Mouse (Mus musculus): ENCODE data around the gene Slc25a36.

Slc25a36 gene

DNA sequence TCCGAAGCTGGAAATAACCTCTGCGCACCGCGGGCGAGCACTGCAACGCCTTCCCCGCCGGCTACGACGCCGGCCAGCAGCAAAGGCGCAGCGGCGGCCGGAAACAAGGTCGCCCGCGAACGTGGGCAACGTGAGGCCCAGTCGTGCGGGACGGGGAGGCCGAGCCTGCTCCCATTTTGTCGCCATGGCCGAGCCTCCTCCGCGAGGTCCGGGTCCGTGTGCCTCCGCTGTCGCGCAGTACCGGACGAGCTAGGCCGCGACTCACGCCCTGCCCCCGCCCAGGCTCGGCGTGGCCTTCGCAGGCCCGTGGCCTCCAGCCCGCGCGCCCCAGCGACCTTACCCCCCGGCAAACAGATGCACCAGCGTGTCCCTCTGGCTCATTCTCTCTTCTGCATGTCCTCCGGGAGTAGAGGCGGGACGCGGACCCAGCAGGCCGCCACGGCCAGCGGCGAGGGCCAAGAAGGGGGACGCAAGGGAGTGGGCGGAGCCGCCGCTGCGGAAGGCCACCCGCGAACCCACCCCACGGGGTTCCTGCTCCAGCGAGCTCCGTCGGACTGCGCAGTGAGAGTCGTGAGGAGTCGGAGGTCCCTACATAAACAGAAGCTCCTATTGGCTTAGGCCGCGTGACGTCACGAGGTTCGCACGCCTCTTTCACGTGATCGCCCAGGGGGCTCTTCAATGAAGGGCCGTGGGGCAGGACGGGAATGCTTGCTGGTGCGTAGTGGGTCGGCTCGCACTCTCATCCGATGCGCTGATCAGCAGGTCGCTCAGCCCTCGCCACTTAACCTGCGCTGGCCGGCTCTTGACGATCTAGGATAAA lies at the start of gene Slc25a36:
Gene Slc25a36 (minus strand): TSS at position 587 of the 820 bp plus-strand sequence.
- peak; percentile 94 for DNase-seq

DNA sequence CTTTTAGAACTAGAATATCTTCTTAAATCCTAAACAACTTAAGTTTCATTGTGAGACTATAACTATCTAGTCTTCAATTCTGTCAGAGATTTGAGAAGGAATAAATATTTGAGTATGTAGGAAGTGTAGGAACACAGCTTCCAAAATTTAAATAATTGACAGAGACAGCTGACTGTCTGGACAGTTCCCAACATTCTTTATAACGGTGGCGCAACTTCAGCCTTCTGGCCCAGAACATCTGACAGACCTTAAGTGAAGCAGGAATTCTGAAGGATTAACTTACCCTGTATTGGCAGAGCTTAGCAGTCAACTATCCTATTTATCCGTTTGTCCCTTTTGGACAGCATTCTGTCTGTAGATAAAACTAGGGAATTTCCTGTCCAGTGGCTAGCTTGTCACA lies 47.5 kb upstream of the Slc25a36 start:
- DNase-seq: no peak

DNA sequence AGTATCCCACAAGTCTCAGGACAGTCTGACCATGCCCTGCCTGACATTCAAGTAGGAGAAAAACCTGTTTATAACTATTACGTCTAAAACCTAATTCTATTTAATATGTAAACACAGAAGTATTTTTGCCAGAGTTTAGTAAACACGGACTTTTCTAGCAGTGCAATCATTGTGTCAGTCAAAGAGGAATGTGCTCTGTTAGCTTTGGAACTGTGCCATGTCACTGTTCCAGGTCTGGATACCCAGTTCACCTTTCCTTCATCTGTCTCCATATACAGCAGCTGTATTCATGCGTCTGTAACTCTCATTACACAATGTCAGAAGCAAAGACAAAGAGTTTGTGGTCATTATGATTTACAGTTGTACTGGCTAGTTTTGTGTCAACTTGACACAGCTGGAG lies 45.0 kb upstream of the Slc25a36 start:
- no peak for DNase-seq

DNA sequence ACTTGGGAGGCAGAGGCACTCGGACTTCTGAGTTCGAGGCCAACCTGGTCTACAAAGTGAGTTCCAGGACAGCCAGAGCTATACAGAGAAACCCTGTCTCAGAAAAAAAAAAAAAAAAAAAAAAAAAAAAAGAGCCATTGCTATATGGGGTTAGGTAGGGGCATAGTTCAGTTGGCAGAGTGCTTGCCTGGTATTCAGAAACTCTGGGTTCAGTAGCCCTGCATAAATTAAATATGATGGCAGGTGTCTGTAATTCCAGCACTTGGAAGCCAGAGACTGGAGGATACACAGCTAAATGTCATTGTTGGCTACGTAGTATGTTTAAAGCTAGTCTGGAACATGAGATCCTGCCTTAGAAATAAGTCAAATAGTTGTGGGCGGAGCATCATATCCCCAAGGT lies 44.0 kb upstream of the Slc25a36 start:
- DNase-seq: no peak

DNA sequence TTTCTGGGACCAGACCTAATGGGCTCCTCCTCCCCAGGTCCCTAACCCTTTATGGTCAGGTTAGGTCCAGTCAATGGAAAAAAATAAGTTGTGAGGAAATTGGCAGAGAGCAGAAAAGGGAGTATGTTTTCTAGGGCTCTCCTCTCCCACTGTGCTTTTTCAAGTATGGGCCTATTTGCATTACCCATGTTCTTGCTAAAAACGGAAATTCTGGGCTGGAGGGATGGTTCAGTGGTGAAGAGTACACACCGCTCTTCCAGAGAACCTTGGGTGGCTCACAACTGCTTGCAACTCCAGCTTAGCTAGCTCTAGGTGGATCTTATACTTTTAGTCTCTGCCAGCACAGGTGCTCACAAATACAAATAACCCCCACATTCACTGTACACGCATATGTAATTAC lies 42.0 kb upstream of the Slc25a36 start:
- DNase-seq: no peak

DNA sequence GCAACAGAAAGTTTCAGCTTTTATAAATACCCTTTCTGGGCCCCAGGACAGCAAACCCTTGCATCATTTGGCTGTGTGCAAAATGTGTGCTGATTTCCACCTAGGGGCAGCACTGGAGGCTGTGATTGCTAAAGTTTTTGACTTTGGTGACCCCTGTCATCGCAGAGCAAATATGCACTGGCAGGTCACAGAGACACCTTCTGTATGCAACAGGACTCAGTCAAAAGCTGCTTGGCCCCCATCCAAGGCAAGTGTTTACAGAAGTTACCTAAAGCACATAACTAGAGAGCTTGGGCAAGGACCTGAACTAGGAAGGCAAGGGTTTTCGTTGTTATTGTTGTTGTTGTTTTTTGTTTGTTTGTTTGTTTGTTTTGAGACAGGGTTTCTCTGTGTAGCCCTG lies 36.3 kb upstream of the Slc25a36 start:
- no peak for DNase-seq

DNA sequence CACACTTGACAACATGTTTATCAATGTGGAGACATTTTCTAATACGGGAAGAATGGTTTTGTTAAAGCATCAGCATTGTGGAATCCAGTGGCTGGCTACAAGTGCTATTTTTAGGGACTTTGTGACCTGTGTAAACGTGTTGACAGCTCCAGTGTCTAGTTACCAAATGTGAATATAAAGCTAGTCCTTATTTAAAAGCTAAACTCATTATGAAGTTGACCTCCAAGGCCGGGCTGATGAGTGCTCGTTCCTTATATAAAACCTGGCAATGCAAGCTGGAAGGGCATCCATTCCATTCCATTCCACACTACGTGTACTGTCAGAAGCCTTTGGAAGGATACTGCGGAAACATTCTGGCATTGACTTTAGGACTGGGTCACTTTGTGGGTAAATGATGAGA lies 34.4 kb upstream of the Slc25a36 start:
- no peak for DNase-seq

DNA sequence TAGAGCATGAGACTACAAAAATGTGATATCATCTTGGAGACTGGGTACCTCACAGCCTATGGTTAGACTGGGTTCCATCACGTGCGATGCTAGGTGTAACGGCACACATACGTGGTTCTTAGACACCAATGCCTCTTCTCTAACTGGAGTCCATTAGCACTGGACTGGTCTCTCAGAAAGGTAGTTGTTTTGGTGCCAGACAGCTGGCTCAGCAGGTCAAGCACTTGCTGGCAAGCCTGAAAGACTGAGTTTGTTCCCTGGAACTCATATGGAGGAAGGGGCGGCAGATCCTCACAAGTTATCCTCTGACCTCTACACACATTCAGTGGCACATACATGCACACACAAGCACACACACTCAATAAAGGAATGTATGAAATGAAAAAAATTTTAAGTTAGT lies 32.5 kb upstream of the Slc25a36 start:
- no peak for DNase-seq

DNA sequence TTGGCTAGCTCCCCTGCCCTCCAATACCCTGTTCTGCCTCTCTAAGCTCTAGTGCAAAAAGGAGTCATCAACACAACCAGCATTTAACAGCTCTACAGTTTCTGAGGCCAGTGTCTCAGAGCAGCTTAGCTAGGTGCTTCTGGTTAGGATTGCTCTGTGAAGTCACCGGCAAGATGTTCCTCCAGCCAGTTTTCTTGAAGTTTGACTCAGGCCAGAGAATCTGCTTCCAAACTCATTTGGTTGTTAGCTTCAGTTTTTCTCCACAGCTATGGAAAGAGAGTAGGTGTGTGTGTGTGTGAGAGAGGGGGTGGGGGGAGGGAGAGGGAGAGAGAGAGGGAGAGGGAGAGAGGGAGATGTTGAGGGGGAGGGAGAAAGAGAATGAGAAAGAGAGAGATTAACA lies 31.6 kb upstream of the Slc25a36 start:
- DNase-seq: no peak

DNA sequence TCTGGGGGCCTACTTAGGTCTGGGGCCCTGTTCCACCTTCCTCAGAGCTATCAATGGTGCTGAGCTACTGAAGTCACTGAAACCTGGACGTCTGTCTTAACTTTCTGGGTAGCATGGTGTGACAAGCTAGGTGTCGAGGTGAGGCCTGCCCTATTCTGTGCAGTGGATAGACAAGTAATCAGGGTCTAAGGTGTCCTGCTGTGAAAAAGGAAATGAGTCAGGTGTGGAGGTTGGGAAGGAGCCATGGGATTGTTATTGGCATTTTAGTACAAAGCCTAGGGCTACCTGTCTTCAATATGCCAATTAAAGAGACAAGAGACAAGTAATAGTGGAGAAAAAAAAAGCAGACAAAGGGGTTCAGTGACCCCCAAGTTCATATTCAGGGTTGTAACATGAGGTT lies 30.8 kb upstream of the Slc25a36 start:
- DNase-seq: no peak

DNA sequence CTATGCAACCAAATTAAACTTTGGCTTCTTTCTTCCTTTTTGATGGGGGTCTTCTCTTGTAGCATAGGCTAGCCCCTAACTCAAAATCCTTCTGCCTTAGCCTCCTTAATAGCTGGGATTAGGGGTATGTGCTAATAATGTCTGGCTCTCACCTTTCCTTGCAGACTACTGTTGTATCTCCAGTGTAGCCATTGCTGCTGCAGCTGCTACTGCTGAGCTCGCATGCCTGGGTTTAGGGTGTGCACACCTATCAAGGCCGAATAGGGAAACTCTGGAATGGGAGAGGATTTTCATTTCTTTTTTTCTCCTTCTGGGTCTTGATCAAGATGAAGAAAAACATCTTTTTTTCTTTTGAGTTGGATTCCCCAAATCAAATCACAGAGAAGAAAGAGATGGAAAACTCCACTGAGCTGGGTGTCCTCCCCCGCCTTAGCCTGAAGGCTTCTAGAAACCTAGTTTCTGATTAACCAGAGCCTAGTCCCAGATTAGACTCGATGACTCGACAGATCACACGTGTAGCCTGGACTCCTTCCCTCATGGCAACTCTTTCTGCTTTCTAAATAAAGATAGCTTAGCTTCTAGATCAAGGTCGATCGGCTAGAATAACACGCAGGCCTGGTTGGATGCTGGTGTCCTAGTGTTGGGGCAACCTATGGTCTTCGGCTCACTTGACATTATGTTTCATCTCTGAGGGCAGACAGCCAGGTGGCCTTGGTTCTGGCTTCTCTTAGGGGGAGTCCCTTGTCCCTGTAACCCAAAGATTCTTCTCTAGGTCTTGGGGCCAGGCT lies 29.4 kb upstream of the Slc25a36 start:
- no peak for DNase-seq

DNA sequence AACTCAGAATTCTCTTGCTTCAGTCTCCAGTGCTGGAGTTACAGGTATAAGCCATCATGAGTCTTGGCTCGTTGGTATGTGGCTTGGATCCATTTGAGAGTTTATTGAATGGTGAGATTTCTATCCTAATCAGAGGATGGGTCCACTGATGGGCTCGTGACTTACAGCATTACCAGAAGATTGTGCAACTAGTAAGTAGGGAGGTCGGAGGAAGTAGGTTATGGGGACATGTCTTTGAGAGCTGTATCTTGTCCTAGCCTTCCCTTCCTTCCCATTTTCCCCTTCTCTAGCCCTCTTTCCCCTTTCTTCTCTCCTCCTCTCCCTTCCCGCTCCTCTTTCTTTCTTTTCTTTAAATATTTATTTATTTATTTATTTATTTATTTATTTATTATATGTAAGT lies 26.7 kb upstream of the Slc25a36 start:
- no peak for DNase-seq

DNA sequence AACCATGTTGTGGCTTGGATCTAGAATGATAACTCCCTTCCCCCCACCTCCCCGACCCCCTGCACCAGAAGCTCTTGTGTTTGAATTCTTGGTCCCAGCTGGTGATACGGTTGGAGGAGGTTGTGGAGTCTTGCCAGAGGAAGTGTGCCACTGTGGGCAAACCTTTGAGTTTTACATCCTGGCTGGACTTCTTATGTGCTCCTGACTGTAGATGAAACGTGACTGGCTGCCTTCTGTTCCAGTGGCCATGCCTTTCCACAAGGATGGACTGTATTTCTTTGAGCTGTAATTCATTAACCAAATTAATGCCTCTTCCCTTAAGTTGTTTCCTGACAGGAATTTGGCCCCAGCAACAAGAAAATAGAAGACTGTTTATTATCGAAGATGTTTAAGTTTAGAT lies 26.2 kb upstream of the Slc25a36 start:
- no peak for DNase-seq

DNA sequence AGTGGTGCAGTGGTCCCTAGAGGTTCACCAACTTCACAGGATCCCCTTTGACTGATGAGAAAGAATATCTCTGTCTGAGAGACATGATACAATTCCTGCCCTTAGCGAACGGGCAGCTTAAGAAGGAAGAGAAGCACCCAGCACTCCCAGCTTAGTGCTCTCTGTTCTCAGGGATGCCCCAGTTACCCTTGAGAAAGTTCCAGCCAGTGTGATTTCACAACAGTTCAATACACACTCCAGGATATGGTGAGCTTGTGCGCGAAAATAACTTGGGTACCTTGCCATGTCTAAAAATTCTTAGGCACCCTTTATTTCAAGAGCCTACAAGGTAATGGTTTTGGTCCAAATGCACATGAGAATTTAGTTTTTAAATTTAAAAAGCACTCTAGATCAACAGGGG lies 24.9 kb upstream of the Slc25a36 start:
- DNase-seq: no peak

DNA sequence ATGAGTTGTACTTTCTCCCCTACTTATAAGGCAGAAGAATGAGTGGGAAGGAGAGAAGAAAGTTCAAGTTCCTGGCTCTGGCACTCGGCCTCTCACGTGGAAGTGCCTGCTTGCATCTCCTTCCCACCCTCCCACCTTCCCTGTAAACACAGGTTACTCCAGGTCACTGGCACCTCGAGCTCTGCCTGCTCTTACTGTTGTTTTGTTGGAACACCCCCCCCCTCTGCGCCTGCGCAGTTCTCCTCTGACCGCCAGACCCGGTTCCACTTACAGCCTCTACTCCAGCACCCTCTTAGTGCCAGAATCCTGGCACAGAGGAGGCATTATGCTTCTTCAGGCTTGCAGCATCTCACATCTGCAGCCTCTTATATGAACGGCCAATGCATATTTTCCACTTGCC lies 22.2 kb upstream of the Slc25a36 start:
- DNase-seq: no peak

DNA sequence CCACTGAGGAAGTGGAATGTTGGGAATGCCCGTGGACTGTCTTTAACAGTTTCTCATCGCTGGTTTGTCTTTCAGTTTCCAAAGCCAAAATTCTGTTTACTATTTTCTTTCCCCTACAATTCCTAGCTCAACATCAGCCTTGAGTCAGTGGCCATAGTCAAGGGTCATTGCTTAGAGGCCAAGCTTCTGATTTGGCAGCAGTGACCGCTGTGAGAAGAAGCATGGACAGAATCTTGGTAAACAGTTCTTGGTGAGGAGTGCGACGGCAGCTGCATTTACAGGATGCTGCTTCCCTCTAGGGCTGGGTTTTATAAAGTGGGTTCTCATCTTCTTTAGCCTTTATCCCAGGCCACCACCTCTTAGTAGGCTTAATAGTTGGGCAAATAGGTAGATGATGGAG lies 19.0 kb upstream of the Slc25a36 start:
- no peak for DNase-seq

DNA sequence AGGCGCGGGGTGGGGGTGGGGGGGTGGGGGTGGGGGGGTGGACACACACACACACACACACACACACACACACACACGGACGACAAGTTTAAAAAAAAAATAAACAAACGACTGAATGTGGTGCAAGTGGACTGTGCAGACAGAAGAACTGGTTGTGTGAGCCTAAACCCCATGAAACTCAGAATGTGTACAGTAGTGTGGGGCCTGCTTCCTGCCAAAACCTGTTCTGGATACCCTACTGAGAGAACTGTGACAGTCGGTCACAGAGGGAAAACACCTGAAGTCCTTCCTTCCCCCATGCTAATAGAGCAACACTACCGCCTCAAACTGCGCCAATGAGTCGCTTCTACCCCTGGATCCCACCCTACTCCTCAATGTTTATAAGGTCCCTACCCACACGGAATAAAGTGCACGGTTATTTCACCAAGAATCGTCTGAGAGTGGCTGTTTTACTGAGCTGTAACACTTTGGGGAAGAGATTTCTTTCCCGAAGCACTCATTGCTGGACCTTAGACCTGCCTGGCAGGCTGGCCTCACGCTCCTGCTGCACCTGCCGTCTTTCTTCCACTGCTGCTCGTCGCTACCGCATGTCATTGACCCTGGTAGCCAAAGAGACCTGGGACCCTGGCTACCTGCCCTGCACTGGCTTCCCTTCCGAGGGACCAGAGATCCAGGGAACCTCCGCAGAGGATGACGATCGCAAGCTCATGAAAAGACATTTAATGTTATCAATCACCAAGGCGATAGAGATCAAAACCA lies 13.2 kb upstream of the Slc25a36 start:
- DNase-seq: no peak

DNA sequence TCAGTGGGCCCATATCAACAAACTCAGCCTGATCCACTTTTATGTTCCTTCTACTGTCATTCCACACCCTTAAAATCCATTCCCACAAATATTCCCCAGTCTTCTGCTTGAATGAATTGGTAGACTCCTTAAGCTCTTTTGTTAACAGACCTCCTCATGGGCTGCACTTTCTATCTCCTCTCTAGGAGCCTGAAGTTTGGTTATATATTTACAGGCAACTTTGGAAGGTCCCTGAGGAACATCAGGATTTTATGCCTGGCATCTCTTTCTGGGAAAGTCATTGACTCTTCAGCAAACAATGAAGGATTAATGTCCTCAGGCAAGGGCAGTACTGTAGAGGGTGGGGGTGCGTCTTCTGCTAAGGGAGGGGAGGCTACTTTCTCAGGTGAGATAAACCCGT lies 10.5 kb upstream of the Slc25a36 start:
- DNase-seq: no peak

DNA sequence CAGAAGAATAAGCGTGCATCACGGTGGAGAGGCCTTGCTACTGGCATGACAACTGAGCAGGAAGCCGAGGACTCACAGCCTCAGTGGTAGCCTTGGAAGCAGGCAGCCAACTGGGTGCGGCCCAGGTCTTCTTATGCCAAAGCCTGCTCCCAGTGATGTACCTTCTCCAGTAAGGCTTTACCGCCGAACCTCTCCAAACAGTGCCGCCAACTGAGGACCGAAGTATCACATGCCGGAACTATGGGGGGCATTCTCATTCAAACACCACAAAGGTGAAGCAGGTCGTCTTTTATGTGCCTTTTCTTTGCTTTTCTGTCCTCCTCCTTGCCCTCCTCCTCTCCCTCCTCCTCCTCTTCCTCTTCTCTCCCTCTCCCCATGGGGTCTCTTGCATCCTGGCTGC lies 3.3 kb upstream of the Slc25a36 start:
- no peak for DNase-seq

DNA sequence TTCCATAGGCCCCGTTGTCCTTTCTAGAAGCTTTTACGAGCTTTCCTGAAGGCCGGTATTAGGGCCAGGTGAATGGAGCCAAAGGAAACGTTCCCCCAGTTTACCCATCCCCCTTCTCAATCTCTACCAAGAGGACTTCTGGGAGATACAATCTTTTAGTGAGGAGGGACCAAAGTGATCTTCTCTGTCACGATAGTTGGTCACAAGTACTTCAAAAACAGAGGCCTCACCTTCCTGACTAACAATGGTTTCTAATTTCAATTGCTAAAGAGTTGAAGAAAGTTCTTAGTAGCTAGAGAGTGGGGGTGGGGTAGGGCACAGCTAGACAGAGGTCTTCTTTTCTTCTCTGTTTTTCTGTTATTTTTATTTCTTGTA lies 2.6 kb upstream of the Slc25a36 start:
- DNase-seq: no peak

DNA sequence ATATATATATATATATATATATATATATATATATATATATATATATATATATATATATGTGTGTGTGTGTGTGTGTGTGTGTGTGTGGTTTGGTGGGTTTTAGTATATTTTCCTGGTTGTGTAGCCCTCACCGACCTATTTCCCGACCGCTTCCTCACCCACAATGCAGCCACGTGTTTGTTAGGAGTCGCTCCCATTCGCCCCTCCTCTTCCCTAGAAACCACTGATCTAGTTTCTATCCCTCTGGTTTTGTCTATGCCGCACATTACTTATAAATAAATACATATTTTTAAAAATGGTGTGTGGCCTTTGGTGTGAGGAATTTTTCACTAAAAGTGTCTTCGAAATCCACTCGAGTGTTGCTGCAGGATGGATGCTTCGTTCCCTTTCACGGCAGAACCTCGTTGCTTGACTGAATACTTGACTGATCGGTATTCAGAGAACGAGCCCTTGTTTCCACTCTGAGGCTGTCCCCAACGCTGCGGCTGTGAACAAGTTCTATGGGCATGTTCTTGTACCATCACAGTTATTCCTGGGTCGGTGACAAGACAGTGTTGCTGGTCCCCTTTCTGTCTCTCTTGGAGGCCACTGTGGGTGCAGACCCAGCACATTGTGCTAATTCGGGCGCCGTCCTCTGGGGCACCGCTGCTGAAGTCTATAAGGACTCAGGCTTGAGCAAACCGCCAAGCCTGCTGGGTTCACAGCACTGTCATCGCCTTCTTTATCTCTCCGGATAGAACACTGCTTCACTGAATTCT lies 2.0 kb upstream of the Slc25a36 start:
- no peak for DNase-seq

DNA sequence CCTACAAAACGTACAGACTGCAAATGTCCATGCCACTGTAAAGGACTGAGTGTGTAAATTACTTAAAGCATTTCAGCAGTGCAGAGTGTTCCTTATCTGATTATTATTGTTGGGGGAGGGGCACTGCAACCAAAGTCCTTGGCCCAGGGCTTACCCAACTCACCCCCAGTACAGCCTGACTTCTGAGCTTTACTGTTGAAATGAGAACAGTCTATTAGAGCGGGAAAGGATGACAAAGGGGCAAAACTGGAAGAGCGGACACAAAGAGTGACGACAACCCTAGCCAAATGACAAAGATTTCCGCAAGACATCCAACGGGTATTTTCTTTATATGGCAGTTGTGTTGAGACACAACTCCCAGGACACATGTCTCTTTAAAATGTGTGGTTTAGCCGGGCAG lies 1.3 kb upstream of the Slc25a36 start:
- no peak for DNase-seq

DNA sequence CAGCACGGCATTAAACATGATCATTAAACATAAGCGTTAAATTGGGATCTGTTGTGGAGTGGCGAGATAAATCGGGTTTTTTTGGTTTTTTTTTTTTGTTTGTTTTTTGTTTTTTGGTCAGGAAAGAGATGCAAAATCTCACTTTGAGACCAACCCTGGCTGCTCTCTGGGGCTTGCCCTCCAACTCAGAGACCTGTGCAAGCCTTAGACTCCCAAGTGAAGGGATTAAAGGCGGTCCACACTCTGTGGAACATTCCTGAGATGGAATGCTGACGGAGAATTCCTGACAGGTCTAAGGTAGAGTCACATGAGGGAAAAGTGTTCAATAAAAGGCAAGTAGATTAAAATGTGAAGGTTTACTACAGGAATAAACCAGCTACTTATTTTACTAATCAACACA lies 549 bp upstream of the Slc25a36 start:
- DNase-seq: no peak
